Mouse (Mus musculus) heart, postnatal 0 days (tissue): ENCODE measurements around the gene Col4a2. TPM values are rescaled to one million over a fixed set of nuclear protein-coding genes. Genes with fewer than 3 reads are reported as not detected.

Source experiments
- ATAC-seq: fragments of 200-750 bp; cut with Nextera tagmentation; 2 replicates; pipeline ENCODE4 v1.8.0; 2017; ENCODE audit warnings: low read depth, moderate number of reproducible peaks, moderate library complexity; ENCODE audit not compliant: insufficient read depth
- DNase-seq: peaks from one replicate; pipeline ENCODE4 v3.0.0-alpha.2; 2016; ENCODE audit warnings: low spot score
- H3K27ac ChIP-seq: fragments of 300-500 bp; sonication (generic); 2 replicates; pipeline ENCODE4 v1.5.1; 2014; ENCODE audit warnings: low read depth, mild to moderate bottlenecking
- H3K27me3 ChIP-seq: fragments of 300-500 bp; sonication (generic); 2 replicates; pipeline ENCODE4 v1.6.1; 2014; ENCODE audit warnings: low read length, mixed read lengths; ENCODE audit not compliant: control insufficient read depth, insufficient read depth
- H3K36me3 ChIP-seq: fragments of 300-500 bp; sonication (generic); replicated peaks from 2 replicates; pipeline ENCODE4 v1.6.1; 2014; ENCODE audit warnings: low read length, mixed read lengths; ENCODE audit not compliant: control insufficient read depth, insufficient read depth
- H3K4me1 ChIP-seq: fragments of 300-500 bp; sonication (generic); 2 replicates; pipeline ENCODE4 v1.6.1; 2014; ENCODE audit warnings: antibody characterized with exemption; ENCODE audit not compliant: control insufficient read depth, insufficient read depth
- H3K4me2 ChIP-seq: fragments of 300-500 bp; sonication (generic); 2 replicates; pipeline ENCODE4 v1.6.1; 2014; ENCODE audit warnings: low read depth, mild to moderate bottlenecking, low read length, moderate library complexity
- H3K4me3 ChIP-seq: fragments of 300-500 bp; sonication (generic); 2 replicates; pipeline ENCODE4 v1.5.1; 2014; ENCODE audit warnings: low read depth, low read length
- H3K9ac ChIP-seq: fragments of 300-500 bp; sonication (generic); replicated peaks from 2 replicates; pipeline ENCODE4 v1.6.1; 2014; ENCODE audit warnings: low read depth, low read length, mixed read lengths
- H3K9me3 ChIP-seq: fragments of 300-500 bp; sonication (generic); replicated peaks from 2 replicates; pipeline ENCODE4 v1.6.1; 2016; ENCODE audit warnings: low read length; ENCODE audit not compliant: control insufficient read depth
- CTCF ChIP-seq: IDR thresholded peaks from 2 replicates; pipeline ENCODE4 v1.5.1; 2016; ENCODE audit warnings: antibody characterized with exemption, control low read depth, low read depth
- EP300 ChIP-seq: IDR thresholded peaks from 2 replicates; pipeline ENCODE4 v1.6.1; 2016; ENCODE audit warnings: antibody characterized with exemption, low read depth
- WGBS: fragments of 180-500 bp; shearing (Covaris S2); extraction: QIAGEN DNeasy Blood & Tissue Kit; methylation state at CpG from one replicate; pipeline ENCODE4 v1.1.7; 2014; 5-methylcytosine and 5-hydroxymethylcytosine counted together
- polyA plus RNA-seq: library from polyadenylated mRNA; unstranded; fragments of >200 nt; fragmentation: Nextera tagmentation; extraction: Ambion mirVana; gene quantifications from 2 replicates; pipeline ENCODE4 v1.2.1, GENCODE M21; 2015
- total RNA-seq: library from RNA; depleted of rRNA; stranded (reverse); fragments of >200 nt; gene quantifications from 2 replicates; pipeline ENCODE4 v1.2.3, GENCODE M21; 2014; ENCODE audit warnings: low replicate concordance

Gene Col4a2
- total and polyA plus RNA-seq, 2 experiments from 2014 or later = 98.5 to 315 TPM

DNA sequence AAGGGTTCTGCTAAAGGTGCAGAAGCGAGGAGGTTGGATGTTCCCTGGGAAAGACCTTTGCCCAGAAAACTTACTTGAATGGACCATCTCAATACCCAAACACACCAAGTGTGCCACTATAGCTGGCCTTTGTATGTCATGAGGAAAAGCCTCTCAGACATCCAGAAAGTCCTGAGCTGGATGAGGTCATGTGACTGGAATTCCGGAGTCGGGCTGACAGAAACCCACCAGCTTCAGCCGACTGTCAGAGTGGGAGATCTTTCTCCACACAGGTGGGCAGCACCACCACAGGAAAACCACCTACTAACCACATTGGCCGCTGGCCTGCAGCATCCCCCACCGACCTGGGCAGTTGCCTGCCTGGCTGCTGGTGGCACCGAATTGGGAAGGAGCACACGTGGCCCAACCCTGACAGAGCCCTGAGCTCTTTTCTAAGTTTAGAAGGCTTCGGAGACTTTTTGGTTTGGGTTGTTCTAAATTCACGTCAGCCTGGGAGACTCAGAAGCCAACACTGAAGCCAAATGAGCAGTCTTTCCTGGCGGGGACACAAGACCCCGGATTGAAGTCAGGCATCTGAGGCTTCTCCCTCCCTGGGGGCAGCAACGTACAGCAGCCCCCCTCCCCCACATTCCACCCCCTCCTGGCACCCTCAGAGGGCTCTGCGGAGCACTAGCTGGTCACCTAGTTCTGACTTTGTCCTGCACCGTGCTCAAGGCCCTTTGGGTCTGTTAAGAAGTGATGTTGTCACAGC lies 61.9 kb downstream of the Col4a2 start:
- DNase-seq (no peak), ATAC-seq (no peak; the same call in 1 of the 2 replicates)
- no peak for TF ChIP-seq EP300
- Histone ChIP-seq H3K36me3 (0 out of 2 replicates have a peak, but pooled peaks cover 19% of the 10 kb centered on the region), H3K9ac (no peak overlapping the region), H3K27ac (peak overlapping the region; percentile 81), H3K4me2 (no peak overlapping the region), H3K27me3 (no peaks in the 10 kb centered on the region), H3K4me3 (no peak overlapping the region), H3K9me3 (no peaks in the 10 kb centered on the region), H3K4me1 (peaks cover 59% of the 10 kb centered on the region)
- 55% methylated on average over 15 of the region's 15 CpGs for WGBS

DNA sequence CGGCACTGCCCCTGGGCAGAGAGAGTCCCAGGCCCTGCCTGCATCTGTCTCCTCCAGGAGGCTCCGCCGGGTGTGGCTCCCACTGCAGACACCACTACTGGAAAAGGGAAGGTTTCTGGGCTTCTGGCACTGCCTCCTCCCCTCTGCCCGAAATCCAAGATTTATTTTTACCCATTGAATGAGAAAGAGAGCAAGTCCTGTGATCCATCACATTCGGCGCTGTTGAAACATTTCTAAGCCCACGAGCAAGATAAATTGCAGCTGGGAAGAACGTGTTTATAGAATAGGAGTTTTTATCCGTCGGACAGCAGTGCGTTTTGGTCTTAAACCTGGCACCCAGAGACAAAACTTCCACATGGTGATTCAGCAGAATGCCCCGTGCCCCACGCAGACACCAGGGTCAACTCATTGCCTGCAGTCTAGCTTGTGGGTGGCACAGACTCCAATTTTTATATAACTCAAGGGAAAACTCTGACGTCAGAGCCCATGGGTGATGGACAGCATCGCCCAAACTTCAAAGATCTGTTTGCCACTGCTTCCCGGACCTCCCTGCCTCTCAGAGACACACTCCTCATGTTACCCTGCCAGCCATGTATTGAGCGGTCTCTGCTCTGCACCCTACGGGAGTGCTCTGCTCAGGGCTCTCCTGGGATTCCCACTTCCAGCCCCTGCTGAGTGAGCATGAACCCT lies 63.3 kb downstream of the Col4a2 start:
- Histone ChIP-seq H3K9me3 (no peaks in the 10 kb centered on the region), H3K9ac (peak overlapping the region; percentile 23; the same call in 1 of the 2 replicates), H3K27ac (peak overlapping the region; percentile 76), H3K4me3 (no peak overlapping the region), H3K36me3 (0 out of 2 replicates have a peak, but pooled peaks cover 19% of the 10 kb centered on the region), H3K4me1 (peaks cover 59% of the 10 kb centered on the region), H3K27me3 (no peaks in the 10 kb centered on the region), H3K4me2 (0 out of 2 replicates have a peak overlapping the region, but pooled peaks have one; percentile 11)
- 40% methylated on average over 18 of the region's 18 CpGs for WGBS
- TF ChIP-seq CTCF = no peak
- no peak for TF ChIP-seq EP300
- ATAC-seq (no peak; the same call in 1 of the 2 replicates), DNase-seq (no peak)

DNA sequence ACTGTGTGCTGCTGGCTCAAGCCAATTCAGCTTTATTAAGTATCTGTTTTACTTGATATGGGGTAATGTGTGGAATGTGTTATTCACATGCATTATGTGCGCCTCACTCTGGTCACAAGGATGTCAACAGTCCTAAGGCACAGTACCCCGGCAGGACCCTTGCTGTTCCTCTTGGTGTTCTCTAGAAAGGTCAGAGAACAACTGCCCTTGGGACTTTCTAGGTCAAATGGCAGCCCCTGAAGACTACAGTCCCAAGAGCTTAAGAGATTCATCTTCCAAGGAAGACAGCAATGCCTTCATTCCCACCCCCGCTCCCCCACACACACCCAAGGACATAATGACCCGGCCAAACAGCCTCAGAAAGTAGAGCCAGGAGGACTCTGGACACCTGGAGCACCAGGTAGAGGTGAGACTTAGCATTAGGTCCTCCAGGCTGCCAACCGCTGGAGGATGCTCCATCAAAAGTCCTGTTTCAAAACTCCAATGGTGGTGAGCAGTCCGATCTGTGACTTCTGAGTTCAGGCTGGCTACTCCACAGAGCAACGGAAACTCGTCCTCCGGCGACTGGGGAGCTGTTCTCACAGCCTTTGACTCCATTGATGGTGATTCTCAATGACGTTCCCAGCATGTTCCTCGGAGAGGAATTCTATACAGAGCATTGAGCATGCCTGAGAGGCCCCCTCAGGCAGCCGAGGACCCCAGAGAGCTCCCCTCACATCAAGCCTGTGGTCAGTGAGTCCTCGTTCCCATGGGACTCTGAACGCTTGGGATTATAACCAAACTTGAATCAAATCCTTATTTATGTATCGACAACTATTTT lies 65.0 kb downstream of the Col4a2 start:
- 87% methylated on average over 16 of the region's 16 CpGs for WGBS
- 0 out of 2 replicates have a peak overlapping the region, but pooled peaks have one; percentile 25 for H3K27ac ChIP-seq
- TF ChIP-seq CTCF = no peak
- TF ChIP-seq EP300 = no peak

DNA sequence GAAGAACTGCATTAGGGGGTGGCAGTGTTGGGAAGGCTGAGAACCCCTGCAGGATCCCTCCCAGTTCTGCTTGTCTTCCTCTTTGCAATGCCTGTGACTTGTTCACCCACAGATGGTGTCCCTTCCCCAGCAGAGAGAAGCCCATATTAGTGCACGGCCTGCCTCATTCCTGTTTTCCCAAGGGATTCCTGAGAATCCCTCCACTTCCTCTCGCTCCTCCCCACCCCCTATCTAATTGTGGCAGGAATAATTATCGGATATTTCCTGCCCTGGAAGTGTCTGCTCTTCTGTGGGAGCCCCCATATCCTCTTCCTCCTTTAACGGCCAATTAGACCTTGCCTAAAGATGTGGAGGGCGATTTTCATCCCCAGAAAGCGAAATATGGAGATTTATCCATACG lies 67.0 kb downstream of the Col4a2 start:
- peak; percentile 53 for DNase-seq
- no peak overlapping the region for H3K4me3 ChIP-seq
- no peaks in the 10 kb centered on the region for H3K27me3 ChIP-seq
- H3K9ac ChIP-seq = no peak overlapping the region
- WGBS = 60% methylated on average over 7 of the region's 7 CpGs
- ATAC-seq = no peak
- H3K27ac ChIP-seq = peak overlapping the region; percentile 87
- H3K4me1 ChIP-seq = peaks cover 79% of the 10 kb centered on the region
- H3K36me3 ChIP-seq = 0 out of 2 replicates have a peak, but pooled peaks cover 12% of the 10 kb centered on the region
- H3K4me2 ChIP-seq = no peak overlapping the region
- no peaks in the 10 kb centered on the region for H3K9me3 ChIP-seq
- no peak for TF ChIP-seq CTCF
- peak; percentile 76 for TF ChIP-seq EP300

More for the DNA sequence above, 65.0 kb downstream of the Col4a2 start:
- Histone ChIP-seq H3K4me2 (no peak overlapping the region), H3K4me3 (no peak overlapping the region), H3K36me3 (0 out of 2 replicates have a peak, but pooled peaks cover 12% of the 10 kb centered on the region), H3K4me1 (peaks cover 76% of the 10 kb centered on the region), H3K27me3 (no peaks in the 10 kb centered on the region), H3K9me3 (no peaks in the 10 kb centered on the region), H3K9ac (no peak overlapping the region)
- no peak for DNase-seq
- no peak for ATAC-seq

DNA sequence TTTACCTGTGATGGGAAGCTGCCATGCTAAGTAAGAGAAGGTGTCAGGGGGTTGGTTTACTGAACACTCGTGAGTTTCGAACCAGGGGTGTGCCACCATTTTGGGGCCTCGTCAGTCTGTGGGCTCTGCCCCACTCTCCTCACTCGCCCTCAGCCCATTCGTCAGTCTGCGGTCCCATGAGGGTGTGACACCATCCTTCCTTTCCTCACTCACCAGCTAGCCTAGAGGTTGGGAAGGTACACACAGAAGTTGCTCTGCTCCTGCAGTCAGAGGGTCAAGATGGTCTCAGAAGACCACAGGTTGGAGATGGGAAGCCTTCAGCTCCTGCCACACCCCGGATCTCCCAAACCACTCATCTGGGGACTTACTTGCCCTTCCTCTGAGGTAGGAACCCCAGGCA lies 68.9 kb downstream of the Col4a2 start:
- TF ChIP-seq CTCF = no peak
- H3K27me3 ChIP-seq = no peaks in the 10 kb centered on the region
- ATAC-seq = no peak
- peak overlapping the region; percentile 12; the same call in 1 of the 2 replicates for H3K9ac ChIP-seq
- H3K9me3 ChIP-seq = no peaks in the 10 kb centered on the region
- H3K4me1 ChIP-seq = peaks cover 72% of the 10 kb centered on the region
- peak overlapping the region; percentile 12; the same call in 1 of the 2 replicates for H3K4me2 ChIP-seq
- peak overlapping the region; percentile 87 for H3K27ac ChIP-seq
- no peak overlapping the region for H3K4me3 ChIP-seq
- 82% methylated on average over 7 of the region's 7 CpGs for WGBS
- H3K36me3 ChIP-seq = 0 out of 2 replicates have a peak, but pooled peaks cover 12% of the 10 kb centered on the region
- no peak for DNase-seq
